Mouse (Mus musculus): ENCODE results near the gene Gnb1. TPM values are rescaled to one million over a fixed set of nuclear protein-coding genes. Genes with fewer than 3 reads are reported as not detected.
"Not testable (repeated sequence)": the region's sequence is repeated elsewhere in the genome, so short reads cannot be mapped to it uniquely, and the experiment has no call there.

Gnb1 gene
- total RNA-seq, 2 experiments from 2014 or later = 165 to 233 TPM

DNA sequence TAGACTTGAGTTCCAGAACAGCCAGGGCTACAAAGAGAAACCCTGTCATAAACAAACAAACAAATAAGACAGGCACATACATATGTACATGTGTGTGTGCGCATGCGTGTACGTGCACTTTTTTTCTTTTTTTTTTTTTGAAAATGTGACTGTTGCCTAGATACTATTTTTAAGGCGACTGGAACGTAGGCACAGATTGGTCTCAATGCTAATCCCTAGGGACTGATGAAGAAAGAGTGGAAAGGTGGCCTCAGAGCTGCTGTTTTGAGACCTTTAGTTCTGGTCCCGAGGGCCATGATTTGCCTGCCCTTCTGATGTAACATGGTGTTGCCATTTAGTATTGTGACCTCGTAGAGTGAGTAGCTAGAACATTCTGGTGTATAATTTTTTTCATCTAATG, 58.8 kb downstream of the Gnb1 start:
- ATAC-seq (replicated peaks; ENCODE audit: poor library complexity) = no peak

DNA sequence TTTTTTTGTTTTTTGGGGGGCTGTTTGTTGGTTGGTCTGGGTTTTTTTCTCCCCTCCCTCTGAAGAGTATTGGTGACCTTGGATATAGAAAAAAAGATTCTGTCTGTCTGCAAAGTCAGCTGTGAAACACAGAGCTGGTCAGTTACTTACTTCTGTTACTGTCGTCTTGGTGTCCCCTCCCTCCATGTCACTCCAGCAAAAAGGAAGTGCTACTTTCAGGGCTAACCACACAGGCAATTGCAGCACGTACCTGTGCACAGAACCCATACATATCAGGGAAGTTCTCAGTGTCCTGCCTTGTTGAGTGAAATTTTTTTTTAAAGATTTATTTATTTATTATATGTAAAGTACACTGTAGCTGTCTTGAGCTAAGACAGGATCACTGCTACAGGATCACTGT, 59.3 kb downstream of the Gnb1 start:
- ATAC-seq (replicated peaks; ENCODE audit: poor library complexity) = peak; percentile 88

DNA sequence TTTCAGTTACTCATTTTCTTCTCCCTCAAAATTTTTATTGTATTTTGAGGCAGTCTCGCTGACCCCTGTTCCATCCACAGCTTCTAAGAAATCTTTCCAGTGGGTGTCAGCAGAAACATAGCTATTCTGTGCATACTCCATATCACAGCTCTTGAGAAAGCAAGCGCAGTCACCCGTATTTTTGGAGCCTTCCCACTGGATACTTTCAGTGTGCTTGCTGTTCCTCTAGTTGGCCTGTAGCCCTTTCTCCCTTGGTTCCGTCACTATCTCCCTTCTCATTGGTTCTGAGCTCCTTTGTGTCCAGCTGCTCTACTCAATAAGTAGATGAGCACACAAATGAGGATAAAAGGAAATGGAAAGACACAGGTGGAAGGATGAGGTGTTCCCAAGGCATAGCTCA, 59.9 kb downstream of the Gnb1 start:
- no peak for ATAC-seq (replicated peaks; ENCODE audit: poor library complexity)

DNA sequence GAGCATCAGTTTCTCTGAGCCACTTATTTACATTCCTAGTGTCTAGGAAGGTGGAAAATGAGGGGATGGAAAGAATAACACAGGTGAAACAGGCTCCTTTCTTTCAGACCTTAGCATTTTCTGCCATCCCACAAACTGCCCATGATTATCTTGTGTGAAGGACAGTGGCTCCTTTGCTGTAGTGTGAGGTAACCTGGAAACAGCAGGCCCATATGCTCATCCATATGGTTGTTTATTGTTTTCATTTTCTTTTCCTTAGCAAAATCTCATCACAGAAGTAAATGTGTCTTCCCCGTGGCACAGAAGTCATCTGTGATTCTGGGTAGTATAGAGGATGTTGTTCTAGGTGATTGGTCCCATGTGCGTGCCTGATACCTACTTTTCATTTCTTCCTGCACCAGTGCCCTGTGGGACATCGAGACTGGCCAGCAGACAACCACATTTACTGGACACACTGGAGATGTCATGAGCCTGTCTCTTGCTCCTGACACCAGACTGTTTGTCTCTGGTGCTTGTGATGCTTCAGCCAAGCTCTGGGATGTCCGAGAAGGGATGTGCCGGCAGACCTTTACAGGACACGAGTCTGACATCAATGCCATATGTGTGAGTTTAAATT, 61.9 kb downstream of the Gnb1 start:
- ATAC-seq (replicated peaks; ENCODE audit: poor library complexity) = no peak

DNA sequence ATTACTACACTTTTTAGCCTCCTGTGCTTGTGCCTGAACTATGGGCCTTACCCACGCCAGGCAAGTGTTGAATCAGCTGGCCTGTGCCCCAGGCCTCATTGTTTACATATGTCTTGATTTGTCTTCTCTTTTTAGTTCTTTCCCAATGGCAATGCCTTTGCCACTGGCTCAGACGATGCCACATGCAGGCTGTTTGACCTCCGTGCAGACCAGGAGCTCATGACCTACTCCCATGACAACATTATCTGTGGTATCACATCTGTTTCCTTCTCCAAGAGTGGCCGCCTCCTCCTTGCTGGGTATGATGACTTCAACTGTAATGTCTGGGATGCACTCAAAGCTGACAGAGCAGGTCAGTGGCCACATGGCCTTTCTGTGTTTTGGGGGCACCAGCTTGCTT, 63.7 kb downstream of the Gnb1 start:
- peak; percentile 47; the same call in 1 of the 2 replicates for ATAC-seq (replicated peaks; ENCODE audit: poor library complexity)

DNA sequence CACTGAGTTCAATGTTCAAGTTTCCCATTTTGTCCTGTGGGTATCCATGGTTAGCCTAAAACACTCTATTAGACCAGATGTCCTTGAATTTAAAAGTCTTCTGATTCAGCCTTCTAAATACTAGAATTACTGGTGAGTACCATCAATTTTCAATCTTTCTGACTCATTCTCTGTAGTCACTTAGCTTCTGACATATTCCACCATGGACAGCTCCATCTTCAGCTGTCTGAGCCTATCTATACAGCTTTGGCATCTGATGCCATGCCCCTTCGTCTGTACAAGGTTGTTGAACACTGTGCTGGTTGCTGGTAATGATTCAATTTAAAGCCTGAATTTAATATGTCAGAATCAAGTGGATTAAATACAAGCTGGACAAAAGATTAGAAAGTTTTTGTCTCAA, 64.3 kb downstream of the Gnb1 start:
- no peak for ATAC-seq (replicated peaks; ENCODE audit: poor library complexity)

DNA sequence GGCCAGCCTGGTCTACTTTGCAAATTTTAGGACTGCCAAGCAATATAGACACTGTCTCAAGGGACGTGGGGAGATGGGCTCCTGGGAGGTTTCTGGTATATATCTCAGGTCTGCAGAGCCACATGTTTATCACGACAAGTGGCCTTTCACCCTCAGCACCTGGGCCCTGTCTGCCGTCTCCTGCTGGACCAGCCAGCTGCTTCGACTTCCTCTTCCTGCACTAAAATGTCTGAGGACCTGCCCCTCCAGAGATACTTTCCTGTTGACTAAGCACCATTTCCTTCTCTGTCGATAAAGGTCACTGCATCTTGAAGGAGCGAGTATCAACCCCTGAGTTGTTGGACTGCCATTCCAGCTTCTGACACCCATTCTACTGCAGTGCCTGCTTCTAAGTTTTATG, 68.3 kb downstream of the Gnb1 start:
- no peak for ATAC-seq (replicated peaks; ENCODE audit: poor library complexity)

DNA sequence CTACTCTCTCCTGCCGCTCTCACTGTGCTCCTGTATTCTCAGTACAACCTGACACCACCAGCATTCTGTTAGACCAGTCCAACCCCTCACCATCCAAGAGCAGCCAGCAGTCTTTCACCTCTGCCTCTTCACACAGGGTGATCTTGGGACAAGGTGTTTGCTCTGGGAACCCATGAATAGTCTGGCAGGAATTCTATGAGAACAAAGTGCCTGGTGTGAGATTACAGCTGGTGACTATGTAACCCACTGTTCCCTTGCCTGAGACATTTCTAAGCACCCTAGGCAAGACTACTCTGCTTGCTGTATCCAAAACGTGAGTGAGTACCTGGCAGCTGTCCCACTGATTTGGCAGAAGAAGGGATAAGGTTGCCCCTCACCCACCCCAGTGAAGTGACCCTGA, 69.8 kb downstream of the Gnb1 start:
- ATAC-seq (replicated peaks; ENCODE audit: poor library complexity) = no peak

DNA sequence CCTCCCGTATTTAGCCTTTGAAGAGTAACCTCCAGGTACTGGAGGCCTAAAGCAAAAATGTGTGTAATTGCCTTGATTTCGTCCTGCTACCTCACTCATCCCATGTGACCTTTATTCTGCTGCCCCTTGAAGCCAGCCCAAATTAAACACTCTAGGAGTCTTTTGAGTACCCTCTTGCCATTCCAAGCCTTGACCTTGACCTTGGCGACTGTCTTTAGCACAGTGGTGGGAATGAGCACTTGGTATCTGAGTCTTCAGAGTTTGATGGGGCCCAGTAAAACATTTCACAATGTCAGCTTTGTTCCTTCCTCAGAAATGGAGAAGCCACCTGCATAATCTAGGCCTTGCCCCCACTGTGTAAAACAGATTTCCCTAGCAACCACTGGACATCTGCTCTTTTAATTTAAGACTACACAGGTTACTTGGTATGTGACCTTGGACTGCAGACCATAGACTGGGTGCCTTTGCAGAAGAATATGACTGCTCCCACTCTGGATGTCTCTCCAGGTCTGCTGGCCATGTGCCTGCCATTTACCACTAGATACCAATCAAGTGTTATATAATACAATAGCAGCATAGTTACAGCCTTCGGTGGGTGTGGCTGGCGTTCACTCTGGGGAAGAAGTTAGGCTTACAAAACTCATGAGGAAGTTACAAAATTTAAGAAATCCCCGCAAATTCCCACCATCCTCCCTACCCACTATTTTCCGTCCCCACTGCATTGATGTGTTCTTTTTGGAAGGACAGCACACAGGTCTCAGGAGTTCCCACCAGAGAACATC, 70.7 kb downstream of the Gnb1 start, which contains the start of gene Nadk:
Nadk (plus strand) TSS at position 718 of the 782 bp plus-strand sequence.
- ATAC-seq (replicated peaks; ENCODE audit: poor library complexity) = peak; percentile 29

DNA sequence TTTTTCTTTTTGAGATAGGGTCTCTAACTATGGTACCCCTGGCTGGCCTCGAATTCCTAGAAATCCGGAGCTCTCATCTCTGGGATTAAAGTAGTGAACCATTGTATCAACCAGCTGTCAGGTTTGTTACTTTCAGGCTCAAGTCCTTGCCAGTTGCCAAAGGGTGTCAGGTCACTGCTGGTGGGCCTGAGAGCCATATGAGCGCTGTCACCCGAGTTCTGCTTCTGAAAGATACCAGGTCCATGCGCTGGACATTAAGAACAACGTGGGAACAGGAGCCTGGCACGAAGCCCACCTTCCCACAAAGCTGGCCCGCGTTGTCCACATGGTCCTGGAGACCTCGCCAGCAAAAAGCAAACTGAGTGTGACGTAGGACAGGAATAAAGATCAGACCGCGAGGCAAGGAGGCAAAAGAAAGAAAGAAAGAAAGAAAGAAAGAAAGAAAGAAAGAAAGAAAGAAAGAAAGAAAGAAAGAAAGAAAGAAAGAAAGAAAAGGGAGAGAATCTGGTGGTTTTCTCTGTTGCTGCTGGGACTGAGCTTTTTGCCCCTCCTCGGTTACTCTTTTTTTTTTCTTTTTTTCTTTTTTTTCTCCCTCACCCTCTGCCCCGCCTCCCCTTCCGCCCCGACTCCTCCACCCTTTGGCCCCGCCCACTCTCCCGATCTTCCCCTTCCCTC, 71.7 kb downstream of the Gnb1 start:
- ATAC-seq (replicated peaks; ENCODE audit: poor library complexity) = no peak

DNA sequence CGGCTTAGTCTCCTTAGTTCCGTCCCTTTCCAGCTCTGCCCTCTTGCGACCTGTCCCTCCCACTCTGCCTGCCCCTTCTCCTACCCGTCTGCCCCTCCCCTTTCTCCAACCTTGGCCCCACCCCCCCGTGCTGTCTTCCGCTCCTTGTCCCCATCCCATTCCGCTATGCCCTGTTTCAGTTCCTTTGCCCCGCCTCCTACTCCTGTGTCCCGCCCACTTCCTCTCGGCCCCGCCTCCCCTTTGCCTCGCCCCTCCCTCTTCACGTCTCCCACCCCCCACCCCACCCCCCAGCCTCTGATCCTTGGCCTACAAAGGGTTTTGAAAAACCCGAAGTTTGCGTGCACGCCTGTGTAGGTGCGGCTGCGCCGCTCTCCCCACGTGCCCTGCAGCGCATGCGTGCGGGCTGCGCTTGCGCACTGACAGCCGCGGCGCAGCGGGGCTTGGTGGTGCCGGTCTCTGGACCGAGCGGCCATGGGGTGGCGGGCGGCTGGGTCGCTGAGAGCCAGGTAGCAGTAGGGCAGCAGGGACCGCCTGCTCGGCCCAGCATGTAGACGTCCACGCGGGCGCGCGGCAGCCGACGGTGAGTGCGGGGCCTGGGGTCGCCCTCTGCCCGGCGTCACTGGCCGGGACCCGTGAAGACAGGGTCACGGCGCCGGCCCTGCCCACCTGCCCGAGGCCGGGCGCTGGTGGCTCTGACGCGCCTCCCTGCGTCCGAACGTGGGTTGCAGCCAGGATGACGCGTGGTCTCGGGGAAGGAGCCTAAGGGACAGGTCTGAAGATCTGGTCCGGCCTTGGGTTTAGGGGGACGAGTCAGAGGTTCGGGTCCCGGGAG, 72.5 kb downstream of the Gnb1 start:
- ATAC-seq (replicated peaks; ENCODE audit: poor library complexity) = peak; percentile 78

DNA sequence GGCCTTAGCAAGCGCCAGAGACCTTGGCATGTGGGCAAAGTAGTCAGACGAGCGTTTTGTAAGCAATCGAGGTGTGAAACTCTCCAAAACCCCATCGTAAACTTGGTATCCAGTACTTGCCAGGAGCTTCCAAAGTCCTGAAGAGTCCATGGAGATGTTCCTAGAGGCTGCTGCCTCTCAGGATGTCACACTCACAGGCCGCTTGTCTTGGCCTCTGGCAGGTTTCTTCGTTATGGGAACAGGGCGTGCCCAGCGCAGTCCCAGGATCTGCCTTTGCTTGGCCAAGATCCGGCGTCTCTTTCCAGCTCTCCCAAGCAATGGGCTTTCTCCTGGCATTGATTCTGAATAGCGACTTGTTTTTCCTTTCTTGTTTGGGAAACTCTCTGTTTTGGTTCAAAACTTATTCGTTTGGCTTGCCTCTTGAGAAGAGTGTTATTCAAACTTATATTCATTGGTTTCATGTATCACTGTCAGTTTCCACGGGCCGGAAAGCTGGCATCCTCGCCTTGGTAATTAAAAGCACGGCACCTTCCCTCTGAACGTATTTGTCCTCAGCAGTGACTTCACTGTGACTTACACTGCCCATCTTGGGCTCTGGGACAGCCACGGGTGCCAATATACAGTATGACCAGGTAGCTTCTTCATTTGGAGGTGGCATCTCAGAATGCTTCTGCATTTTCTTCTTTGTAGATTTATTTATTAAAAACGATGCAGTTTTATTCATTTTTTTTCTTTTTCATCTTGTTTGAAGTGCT, 73.3 kb downstream of the Gnb1 start:
- no peak for ATAC-seq (replicated peaks; ENCODE audit: poor library complexity)

DNA sequence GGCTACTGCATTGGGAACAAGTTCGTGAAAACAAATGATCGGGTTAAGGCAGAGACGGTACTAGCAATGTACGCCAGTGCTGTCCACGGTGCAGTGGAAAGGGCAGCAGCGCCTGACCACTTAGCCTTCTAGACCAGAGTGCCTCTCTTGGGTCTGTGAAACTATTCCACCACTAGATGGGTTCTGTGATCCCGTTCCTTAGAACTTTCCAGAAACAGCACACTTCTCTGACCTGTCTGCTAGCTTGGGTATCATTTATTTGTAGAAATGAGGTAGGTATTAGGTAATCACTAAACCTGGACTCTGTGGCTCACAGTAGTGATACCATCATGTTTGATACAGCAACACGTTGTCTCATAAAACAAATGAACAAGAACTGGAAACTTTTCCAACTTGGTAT, 75.4 kb downstream of the Gnb1 start:
- ATAC-seq (replicated peaks; ENCODE audit: poor library complexity) = no peak

DNA sequence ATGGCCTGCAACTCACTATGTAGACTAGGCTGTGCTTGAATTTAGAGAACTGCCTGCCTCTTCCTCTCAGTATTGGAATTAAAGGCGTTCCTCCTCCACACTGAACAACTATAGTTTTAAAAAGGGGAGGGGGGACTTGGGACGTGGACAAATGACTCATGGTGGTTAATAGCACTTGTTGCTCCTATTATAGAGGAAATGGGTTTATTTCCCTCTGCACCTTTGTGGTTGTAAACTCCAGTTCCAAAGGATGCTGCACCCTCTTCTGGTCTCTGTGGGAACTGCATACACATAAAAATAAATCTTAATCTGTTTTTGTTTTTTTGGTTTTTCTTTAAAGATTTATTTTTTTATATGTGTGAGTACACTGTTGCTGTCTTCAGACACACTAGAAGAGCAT, 77.0 kb downstream of the Gnb1 start:
- ATAC-seq (replicated peaks; ENCODE audit: poor library complexity) = peak; percentile 35

DNA sequence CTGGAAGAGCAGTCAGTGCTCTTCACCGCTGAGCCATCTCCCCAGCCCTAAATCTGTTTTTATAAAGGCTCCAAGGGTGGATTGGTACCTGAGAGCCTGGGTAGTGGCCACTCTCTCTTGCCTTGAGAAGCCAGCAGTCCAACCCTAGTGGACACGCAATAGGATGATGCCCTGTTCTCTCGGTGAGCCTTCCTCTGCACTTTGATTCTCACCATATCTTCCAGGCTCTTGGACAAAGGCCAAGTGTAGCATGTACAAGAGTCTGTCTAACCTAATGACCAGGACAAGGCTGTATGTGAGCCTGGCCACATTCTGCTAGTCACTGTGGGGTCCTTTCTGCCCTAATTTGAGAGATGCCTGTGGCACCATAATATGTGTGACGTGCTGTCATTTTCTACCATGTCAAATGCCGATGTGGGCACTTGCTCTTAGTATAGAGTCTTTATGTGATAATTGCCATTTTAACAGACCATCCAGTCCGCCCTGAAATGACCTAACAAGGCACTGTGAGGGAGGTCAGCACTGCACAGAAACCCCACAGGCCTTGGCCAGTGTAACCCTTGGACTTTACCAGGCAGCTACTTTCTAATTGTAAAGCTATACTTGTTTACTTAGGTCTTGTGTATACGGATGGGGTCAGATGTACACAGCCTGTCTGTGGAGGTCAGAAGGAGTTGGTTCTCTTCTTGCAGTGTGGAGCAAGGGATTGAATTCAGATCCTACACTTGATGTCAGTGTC, 77.6 kb downstream of the Gnb1 start:
- ATAC-seq (replicated peaks; ENCODE audit: poor library complexity) = no peak

DNA sequence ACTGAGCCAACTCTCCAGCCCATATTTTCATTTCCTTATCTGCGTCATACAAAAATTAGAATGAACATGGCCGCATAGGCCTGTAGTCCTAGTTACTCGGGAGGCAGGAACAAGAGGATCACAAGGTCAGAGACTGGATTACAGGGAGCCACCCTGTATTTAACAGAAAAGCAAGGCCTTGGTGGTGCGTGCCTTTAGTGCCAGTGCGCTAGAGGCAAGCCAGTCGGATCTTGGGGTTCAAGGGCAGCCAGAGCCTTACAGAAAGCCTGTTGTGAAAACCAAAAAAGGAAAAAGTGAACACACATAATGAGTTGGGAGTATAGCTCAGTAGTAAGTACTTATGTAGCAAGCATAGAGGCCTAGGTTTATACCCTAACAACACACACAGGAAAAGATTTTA, 78.7 kb downstream of the Gnb1 start:
- no peak for ATAC-seq (replicated peaks; ENCODE audit: poor library complexity)

DNA sequence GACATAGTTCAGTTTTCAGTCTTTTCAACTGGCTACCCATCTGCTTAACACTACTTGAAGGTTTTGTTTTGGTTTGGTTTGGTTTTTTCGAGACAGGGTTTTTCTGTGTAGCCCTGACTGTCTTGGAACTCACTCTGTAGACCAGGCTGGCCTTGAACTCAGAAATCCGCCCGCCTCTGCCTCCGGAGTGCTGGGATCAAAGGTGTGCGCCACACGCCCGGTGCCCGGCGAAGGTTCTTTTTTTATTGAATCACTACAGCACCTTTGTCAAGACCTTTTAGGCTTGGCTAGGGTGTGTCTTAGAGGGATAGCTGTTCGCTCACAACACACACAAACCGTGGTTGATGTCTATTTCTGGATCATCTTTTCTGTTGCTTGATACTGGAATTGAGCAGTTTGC, 79.2 kb downstream of the Gnb1 start:
- ATAC-seq (replicated peaks; ENCODE audit: poor library complexity) = not testable (repeated sequence)

DNA sequence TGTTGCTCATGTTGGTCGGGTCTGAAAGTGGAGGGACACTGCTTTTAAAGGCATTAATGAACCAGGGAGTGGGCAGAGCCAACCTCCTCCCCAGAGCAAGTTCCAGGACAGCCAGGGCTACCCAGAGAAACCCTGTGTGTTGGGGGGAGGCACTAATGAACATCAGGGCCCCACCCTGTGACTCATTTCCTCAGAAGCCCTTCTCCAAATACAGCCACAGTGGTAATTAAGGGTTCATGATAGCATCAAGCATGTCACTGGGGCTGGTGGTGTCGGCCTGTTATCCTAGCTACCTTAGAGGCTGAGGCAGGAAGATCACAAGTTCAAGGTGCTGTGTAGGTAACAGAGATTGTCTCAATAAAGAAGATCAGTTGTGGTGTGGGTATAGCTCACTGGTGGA, 80.3 kb downstream of the Gnb1 start:
- ATAC-seq (replicated peaks; ENCODE audit: poor library complexity) = 0 out of 2 replicates have a peak, but pooled peaks have one; percentile 29

DNA sequence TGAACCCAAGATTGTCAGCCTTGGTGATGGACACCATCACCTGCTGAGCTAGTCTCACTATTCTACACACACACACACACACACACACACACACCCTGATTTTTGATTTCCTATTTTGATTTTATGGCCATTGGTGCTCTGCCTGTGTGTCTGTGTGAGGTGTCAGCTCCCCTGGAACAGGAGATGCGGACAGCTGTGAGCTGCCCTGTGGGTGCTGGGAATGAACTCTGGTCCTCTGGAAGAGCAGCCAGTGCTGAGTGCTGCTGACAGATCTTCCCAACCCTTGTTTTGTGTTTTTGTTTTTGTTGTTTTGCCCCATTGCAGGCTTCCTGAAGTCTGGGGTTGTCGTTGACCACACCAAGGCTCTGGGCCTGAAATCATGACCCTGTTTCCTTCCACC, 82.0 kb downstream of the Gnb1 start:
- ATAC-seq (replicated peaks; ENCODE audit: poor library complexity) = no peak

DNA sequence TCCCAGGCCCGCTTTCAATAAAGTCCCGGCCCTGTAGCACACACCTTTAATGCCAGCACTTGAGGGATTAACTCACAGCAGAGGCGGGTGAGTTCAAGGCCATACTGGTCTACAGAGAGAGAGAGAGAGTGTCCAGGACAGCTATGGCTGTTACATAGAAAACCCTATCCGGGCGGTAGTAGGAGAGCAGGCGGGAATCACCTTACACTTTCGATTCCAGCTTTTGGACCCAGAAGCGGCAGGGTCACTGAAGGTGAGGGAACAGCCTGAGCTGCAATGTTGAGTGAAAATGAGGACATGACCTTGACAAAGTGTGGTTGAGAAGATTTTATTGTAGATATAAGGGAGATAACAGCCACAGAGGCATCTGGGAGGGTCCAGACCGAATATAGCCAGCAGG, 82.7 kb downstream of the Gnb1 start:
- no peak for ATAC-seq (replicated peaks; ENCODE audit: poor library complexity)

Data from megakaryocyte progenitor cell, adult 5-6 weeks (primary cell).